Mouse (Mus musculus) C2C12 (cell line): Measurements from ENCODE around the gene Sccpdh.

Source experiments
- CTCF ChIP-seq: IDR thresholded peaks from one replicate; pipeline ENCODE4 v1.5.1; 2011; ENCODE audit not compliant: control insufficient read depth, insufficient read depth, insufficient read length
- FOSL1 ChIP-seq: IDR thresholded peaks from one replicate; pipeline ENCODE4 v1.8.0; 2011; ENCODE audit warnings: mild to moderate bottlenecking, low read length; ENCODE audit not compliant: poor library complexity, insufficient read depth, severe bottlenecking
- MAX ChIP-seq: IDR thresholded peaks from one replicate; pipeline ENCODE4 v1.6.1; 2011; ENCODE audit warnings: mild to moderate bottlenecking, control low read depth
- MYOG ChIP-seq: IDR thresholded peaks from one replicate; pipeline ENCODE4 v1.6.1; 2011; ENCODE audit not compliant: control insufficient read depth, insufficient read length; ENCODE audit errors: extremely low read depth
- USF1 ChIP-seq: IDR thresholded peaks from one replicate; pipeline ENCODE4 v1.6.1; 2011; ENCODE audit warnings: low read depth, mild to moderate bottlenecking, control low read depth, moderate library complexity

- TF ChIP-seq CTCF, result no peak
- no peak for TF ChIP-seq MAX
- TF ChIP-seq USF1, result no peak
- no peak for TF ChIP-seq FOSL1
- no peak for TF ChIP-seq MYOG
Observed at GRCm38 (mm10) chr1:179627855-179628254, 40.2 kb upstream of the Sccpdh start.
